Mouse (Mus musculus) myocyte (in vitro differentiated cells): ENCODE results near the gene Ifi211.

Experiments used
- MAX ChIP-seq: IDR thresholded peaks from one replicate; pipeline ENCODE4 v1.6.1; 2011; ENCODE audit warnings: low read depth, mild to moderate bottlenecking, control low read depth
- POLR2A ChIP-seq: IDR thresholded peaks from one replicate; pipeline ENCODE4 v1.6.1; 2011; ENCODE audit warnings: low read depth, mild to moderate bottlenecking, control low read depth, moderate library complexity; ENCODE audit not compliant: insufficient read length
- POLR2AphosphoS2 ChIP-seq: IDR thresholded peaks from one replicate; pipeline ENCODE4 v1.6.1; 2011; ENCODE audit warnings: low read depth, control low read depth; ENCODE audit not compliant: insufficient read length
- SRF ChIP-seq: IDR thresholded peaks from one replicate; pipeline ENCODE4 v1.6.1; 2011; ENCODE audit warnings: low read depth; ENCODE audit not compliant: control insufficient read depth, insufficient read length
- TCF3 ChIP-seq: IDR thresholded peaks from one replicate; pipeline ENCODE4 v1.6.1; 2011; ENCODE audit warnings: low read depth, control low read depth; ENCODE audit not compliant: insufficient read length
- USF1 ChIP-seq: IDR thresholded peaks from one replicate; pipeline ENCODE4 v1.6.1; 2011; ENCODE audit warnings: low read depth, mild to moderate bottlenecking, control low read depth, moderate library complexity

- no peak for TF ChIP-seq TCF3
- no peak for TF ChIP-seq MAX
- no peak for TF ChIP-seq POLR2A
- no peak for TF ChIP-seq USF1
- no peak for TF ChIP-seq POLR2AphosphoS2
- TF ChIP-seq SRF = no peak
These were observed 1.7 kb upstream of the Ifi211 start for GRCm38 (mm10) chr1:173914559-173914958.
